Mouse (Mus musculus) right cerebral cortex, postnatal 10 days (tissue): ENCODE results near the gene Ylpm1.

ENCODE experiments used
- DNase-seq, 2 experiments: peaks; one replicate each; pipeline ENCODE4 v3.0.0; 2021; ENCODE audit warnings: low spot score in 2 of 2

The Ylpm1 gene

GRCm38 (mm10) chr12:85009776-85010175 is 13.7 kb downstream of the Ylpm1 start:
- DNase-seq, result no peak

DNA sequence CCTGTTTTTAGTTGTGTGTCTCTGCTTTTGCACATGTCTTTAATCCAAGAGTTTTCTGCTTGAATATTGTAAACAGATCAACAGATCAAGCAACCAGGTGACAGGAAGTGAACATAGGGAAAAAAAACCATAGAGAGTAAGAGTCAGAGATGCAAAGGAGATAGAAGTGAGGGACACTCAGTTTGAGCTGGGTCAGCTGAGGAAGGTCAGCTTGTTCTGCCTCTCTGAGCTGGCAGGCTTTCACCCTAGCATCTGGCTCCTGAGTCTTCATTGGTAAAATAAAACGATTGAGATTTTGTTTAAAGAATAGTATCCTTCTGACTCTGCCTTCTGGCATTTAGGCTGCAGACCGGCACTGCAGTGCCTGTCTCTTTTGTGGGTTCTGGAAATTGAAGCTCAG is 14.4 kb downstream of the Ylpm1 start:
- DNase-seq, result no peak

GRCm38 (mm10) chr12:85012185-85012584 is 16.1 kb downstream of the Ylpm1 start:
- no peak for DNase-seq

DNA sequence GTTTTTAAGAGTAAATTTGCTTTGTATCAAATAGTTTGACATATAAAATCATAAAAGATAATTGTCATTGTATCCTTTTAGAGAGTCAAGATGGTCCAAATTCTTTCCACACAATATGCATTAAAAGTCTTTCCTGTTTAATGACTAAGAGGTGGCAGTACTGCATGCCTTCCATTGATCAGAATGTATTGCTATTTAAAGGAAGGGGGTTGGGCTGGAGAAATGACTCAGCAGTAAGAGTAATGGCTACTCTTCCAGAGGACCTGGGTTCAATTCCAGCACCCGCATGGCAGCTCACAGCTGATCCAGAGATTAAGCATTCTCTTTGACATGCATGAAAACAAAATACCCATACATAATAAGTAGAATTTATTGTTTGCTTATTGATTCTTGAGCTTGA is 25.9 kb downstream of the Ylpm1 start:
- no peak for DNase-seq

DNA sequence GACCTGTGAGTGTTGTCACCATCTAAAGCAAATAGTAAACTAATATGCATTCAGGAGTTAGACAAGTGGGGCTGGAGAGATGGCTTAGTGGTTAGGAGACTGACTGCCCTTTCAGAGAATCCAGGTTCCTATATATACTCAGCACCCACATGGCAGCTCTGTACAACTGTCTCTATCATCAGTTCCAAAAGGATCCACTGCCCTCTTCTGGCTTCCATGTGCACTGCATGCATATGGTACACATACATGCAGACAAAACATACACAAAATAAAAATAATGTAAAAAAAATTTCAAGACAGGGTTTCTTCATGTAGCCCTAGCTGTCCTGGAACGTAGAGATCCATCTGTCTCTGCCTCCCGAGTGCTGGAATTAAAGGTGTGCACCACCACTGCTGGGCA is 36.6 kb downstream of the Ylpm1 start:
- DNase-seq, result no peak

- DNase-seq, result no peak
Measured at GRCm38 (mm10) chr12:85051218-85051617, 55.1 kb downstream of the Ylpm1 start.

GRCm38 (mm10) chr12:85071043-85071442 is 74.9 kb downstream of the Ylpm1 start:
- no peak for DNase-seq

GRCm38 (mm10) chr12:85077100-85077499 is 81.0 kb downstream of the Ylpm1 start:
- no peak for DNase-seq

DNA sequence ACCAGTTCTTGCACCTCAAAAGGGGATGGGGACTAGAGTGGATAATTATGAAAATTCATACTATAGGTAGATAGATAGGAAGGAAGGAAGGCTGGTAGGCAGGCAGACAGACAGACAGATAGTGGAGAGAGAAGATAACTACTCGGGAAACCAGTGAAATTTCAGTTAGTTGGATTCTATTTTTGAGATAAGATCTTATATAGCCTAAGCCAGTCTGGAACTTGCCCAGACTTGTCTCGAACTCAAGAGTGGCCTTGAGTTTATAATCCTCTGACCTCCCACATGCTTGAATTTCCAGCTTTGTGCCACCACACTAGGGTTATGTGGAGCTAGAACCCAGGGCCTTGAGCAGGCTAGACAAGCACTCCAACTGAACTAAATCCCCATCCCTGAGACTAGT is 88.1 kb downstream of the Ylpm1 start:
- DNase-seq, result no peak

GRCm38 (mm10) chr12:85084941-85085340 is 88.8 kb downstream of the Ylpm1 start:
- no peak for DNase-seq

GRCm38 (mm10) chr12:85087845-85088244 is 91.7 kb downstream of the Ylpm1 start:
- no peak for DNase-seq

DNA sequence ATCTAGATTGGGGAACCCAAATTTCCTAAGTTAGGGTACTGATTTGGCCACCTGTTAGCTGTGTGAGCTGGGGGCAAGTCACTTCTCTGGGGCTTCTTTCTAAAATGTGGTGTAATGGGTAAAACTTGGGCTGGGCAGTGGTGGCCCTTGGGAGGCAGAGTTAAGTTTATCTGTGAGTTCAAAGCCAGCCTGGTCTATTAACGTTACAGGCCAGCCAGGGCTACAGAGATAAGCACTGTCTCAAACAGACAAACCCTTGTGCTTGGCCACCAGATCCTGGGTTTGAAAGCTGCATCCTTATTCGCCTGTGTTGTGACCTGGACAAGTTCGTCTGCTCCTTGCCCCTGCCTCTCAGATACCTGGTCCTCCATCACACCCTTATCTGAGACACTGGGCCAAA is 95.1 kb downstream of the Ylpm1 start:
- DNase-seq, result no peak

DNA sequence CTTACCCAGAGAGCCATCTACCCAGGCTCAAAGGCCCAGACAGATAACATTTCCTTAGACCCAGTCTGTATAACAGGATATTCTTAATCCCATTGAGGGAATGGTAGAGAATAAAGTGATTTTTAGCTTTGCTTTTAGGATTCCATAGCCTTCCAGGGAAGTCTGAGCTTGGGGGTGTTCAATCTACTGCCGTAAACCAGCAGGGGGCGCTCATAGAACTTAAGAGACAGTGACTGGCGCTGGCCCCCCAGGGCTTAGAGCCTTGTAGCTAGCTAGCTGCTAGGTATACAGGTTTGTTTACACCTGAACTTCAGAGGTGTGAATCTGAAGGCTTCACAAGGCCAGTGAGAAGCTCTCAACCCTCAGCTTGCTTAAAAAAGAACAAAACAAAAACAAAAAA is 96.1 kb downstream of the Ylpm1 start:
- DNase-seq, result peak in 1 of 2 experiments; percentile 79

- peak; percentile 60 to 67 for DNase-seq
Measured at GRCm38 (mm10) chr12:85094010-85094409, 97.9 kb downstream of the Ylpm1 start.

GRCm38 (mm10) chr12:85094706-85095105 is 98.6 kb downstream of the Ylpm1 start:
- no peak for DNase-seq

DNA sequence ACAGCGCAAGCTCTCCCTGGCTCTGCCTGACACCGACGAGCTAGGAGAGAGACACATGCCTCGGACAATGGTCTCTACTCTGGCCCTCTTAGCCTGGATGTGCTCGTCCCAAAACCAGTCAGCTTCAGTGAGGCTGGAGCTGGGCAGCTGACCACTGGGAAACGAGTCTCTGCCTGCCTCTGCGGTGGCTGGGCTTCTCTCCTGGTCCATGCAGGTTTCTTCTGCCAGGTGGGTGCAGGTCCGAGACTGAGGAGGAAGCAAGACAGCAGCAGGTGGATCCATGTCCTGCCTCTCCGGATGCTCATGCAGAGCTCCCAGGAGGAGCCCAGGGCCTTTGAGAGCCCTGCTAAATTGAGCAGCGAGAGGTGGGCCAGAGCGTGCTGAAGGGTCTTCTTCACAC is 99.0 kb downstream of the Ylpm1 start:
- no peak for DNase-seq

- DNase-seq, result no peak
Measured at GRCm38 (mm10) chr12:85095859-85096258, 99.7 kb downstream of the Ylpm1 start.

- DNase-seq, result no peak
Measured at GRCm38 (mm10) chr12:85101001-85101400, 104.9 kb downstream of the Ylpm1 start.

DNA sequence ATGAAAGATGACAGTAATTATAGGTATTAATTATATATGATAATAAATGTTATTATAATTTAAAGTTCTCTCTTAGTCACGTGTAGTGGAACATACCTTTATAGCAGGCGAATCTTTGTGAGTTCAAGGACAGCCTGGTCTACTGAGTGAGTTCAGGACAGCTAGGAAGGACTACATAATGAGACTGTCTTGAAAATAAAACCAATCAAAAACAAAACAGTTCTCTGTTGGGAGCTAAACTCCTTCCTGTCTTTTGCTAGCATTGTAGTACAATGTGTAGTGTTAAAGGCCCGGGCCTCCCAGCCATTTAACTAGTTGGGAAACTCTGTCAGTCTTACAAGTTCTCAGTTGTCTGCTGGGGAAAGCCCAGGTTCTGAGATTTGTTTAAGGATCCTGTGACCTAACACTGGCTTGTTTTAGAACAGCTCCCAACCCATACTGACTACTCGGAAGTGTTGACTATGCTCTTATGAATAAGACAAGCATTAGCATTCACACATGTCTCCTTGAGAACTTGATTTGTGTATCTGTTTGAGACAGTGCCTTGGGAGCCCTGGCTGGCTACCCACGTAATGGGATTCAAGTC is 105.5 kb downstream of the Ylpm1 start:
- no peak for DNase-seq

DNA sequence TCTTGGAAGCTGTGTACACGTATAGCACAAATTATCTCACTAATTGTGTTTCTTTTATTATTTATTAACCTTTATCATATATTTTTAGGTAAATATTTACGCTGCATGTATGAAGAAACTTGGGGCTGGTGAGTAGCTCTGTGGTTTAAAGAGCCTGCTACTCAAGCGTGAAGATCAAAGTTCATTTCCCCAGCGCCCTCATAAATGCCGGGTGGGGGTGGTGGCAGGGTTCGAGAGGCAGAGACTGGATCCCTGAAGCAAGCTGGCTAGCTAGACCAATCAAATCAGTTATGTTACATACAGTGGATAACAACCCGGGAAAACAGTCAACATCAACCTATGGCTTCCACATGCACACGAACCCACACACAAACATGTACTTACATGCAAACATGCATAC is 107.0 kb downstream of the Ylpm1 start:
- DNase-seq, result no peak

DNA sequence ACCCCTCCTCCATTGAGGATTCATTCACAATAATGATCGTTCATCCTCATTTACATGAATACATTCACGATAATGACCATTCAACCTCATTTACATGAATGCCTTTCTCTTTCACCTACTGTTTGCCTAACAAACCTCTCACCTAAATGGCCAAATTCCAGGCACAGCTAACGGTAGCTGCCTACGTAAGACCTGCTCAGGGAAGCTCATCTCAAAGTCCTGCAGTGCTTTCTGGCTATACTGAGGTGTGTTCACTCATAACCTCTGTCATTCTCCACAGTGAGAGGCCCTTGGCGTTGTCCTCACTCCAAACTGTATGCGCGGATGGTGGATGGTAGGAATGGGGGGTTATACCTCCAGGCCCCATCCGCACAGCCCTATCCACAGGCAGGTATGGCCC is 108.7 kb downstream of the Ylpm1 start:
- DNase-seq, result no peak

- DNase-seq, result no peak
Measured at GRCm38 (mm10) chr12:85106292-85106691, 110.2 kb downstream of the Ylpm1 start.

DNA sequence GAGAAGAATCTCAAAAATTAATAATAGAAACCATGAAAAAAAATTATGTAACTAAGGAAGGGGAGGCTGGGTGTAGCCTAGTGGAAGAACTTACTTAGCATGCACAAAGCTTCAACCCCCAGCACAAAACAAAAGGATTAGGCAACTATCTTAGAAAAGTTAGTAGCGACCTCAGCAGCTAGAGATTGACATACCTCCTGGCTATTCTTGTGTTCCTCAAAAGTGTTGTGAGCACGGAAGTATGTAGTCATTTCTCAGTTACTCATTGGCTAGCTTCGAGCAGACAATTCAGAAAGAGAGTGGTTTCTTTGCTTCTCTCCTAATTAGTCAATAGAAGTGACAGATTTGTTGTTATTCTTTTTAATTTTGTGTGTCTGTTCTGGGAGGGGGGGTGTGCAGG is 112.5 kb downstream of the Ylpm1 start:
- no peak for DNase-seq

- DNase-seq, result no peak
Measured at GRCm38 (mm10) chr12:85109426-85109825, 113.3 kb downstream of the Ylpm1 start.
